Mouse (Mus musculus): ENCODE measurements around the gene Dynlrb1. TPM values are rescaled to one million over a fixed set of nuclear protein-coding genes. Genes with fewer than 3 reads are reported as not detected.
A peak's percentile ranks its signal among the peaks of the same experiment; 100 is the strongest.

Gene Dynlrb1
- polyA plus RNA-seq, 1 experiment from 2014 or later: 788 TPM

DNA sequence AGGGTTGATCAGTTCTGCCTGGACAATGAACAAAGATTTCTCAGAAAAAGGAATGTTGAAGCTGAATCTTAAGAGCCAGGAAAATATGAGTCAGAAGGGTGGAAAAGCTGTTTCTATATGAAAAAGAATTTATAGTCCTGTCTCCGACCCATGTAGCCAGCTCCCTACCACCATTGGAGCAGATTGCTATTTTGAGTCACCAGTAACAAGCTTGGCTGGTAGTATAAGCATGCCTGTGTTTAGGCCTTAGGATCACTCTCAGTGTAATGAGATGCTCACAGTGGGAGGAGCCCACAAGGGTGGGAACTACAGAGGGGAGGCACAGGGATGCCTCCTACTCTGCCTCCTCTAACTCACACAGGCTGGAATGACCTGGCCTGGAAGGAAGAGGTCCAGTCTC is 11.9 kb downstream of the Dynlrb1 start:
- Histone ChIP-seq H3K27ac (ENCODE audit: low read depth, low read length) (no peak overlapping the region), H3K4me2 (ENCODE audit: low read length) (no peak overlapping the region), H3K36me3 (ENCODE audit: control insufficient read depth, insufficient read depth, low read length) (peaks cover 66% of the 10 kb centered on the region), H3K9ac (ENCODE audit: low read depth, low read length) (no peak overlapping the region), H3K9me3 (ENCODE audit: control insufficient read depth, low read length) (no peaks in the 10 kb centered on the region), H3K27me3 (replicated peaks; ENCODE audit: control insufficient read depth, insufficient read depth, low read length) (no peaks in the 10 kb centered on the region), H3K4me3 (ENCODE audit: low read length) (no peak overlapping the region), H3K4me1 (ENCODE audit: control insufficient read depth, insufficient read depth, low read depth, low read length) (no peaks in the 10 kb centered on the region)
- WGBS: 91% methylated on average over 1 of the region's 1 CpGs
- no peak for ATAC-seq

DNA sequence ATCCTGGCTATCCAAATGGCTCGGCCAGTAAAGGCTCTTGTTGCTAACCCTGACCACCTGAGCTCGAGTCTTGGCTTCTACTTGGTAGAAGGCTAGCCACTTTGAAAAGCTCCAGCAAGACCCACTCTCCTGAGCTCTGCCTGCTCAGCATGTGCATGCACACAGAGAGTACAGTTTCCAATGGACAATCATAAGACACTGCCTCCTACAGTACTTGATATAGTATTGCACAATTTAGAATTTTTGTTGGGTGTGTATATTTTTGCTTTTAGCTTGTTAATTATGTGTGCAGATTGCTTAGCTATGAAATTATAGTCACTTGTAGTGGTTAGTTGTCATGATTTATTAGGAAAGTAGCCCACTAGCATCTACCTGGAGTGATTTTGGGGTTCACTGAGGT is 12.4 kb downstream of the Dynlrb1 start:
- Histone ChIP-seq H3K27me3 (replicated peaks; ENCODE audit: control insufficient read depth, insufficient read depth, low read length) (no peaks in the 10 kb centered on the region), H3K9ac (ENCODE audit: low read depth, low read length) (no peak overlapping the region), H3K9me3 (ENCODE audit: control insufficient read depth, low read length) (no peaks in the 10 kb centered on the region), H3K27ac (ENCODE audit: low read depth, low read length) (no peak overlapping the region), H3K4me1 (ENCODE audit: control insufficient read depth, insufficient read depth, low read depth, low read length) (no peaks in the 10 kb centered on the region), H3K4me3 (ENCODE audit: low read length) (no peak overlapping the region), H3K4me2 (ENCODE audit: low read length) (no peak overlapping the region), H3K36me3 (ENCODE audit: control insufficient read depth, insufficient read depth, low read length) (peaks cover 65% of the 10 kb centered on the region)
- ATAC-seq: no peak
- WGBS: 87% methylated on average over 2 of the region's 2 CpGs

DNA sequence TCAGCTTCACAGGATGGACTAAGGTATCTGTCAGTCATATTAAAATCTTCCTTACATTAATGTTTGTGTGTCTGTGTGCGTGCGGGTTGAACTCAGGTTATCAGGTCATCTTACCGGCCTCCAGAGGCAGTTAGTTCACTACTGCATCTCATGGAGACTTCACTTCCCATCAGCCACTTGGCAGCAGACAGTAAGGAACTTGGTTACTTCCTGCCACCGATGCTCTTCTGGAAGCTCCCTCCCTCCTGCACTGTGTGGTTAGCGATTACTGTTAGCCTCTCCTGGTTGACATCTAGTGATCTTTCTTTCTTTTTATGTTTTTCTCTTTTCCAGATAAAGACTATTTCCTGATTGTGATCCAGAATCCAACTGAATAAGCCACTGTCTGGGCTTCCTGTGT is 13.3 kb downstream of the Dynlrb1 start:
- no peak overlapping the region for H3K4me2 ChIP-seq (ENCODE audit: low read length)
- H3K9ac ChIP-seq (ENCODE audit: low read depth, low read length): no peak overlapping the region
- no peaks in the 10 kb centered on the region for H3K9me3 ChIP-seq (ENCODE audit: control insufficient read depth, low read length)
- H3K27ac ChIP-seq (ENCODE audit: low read depth, low read length): no peak overlapping the region
- H3K4me1 ChIP-seq (ENCODE audit: control insufficient read depth, insufficient read depth, low read depth, low read length): no peaks in the 10 kb centered on the region
- no peak overlapping the region for H3K4me3 ChIP-seq (ENCODE audit: low read length)
- ATAC-seq: no peak
- WGBS: 96% methylated on average over 5 of the region's 5 CpGs
- H3K36me3 ChIP-seq (ENCODE audit: control insufficient read depth, insufficient read depth, low read length): peaks cover 58% of the 10 kb centered on the region
- H3K27me3 ChIP-seq (replicated peaks; ENCODE audit: control insufficient read depth, insufficient read depth, low read length): no peaks in the 10 kb centered on the region

DNA sequence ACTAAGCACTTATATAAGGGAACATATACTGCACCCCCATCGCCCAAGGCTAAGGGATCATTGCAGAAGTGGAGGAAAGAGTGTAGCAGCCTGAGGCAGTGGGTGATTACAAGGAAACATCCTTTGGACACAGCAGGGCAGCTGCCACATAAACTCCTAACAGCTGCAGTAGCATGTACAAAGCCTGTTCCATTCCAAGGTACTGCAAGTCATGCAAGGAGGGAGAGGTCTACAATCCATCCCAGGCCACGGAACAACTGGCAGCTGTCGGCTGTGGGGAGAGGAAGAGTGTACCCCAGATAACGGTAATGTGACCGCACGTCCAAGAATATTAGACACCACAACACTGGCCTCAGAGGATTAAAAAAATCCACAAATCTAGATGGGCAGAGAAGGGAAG is 29.2 kb downstream of the Dynlrb1 start:
- Histone ChIP-seq H3K4me1 (ENCODE audit: control insufficient read depth, insufficient read depth, low read depth, low read length) (no peaks in the 10 kb centered on the region), H3K9me3 (ENCODE audit: control insufficient read depth, low read length) (no peaks in the 10 kb centered on the region), H3K27me3 (replicated peaks; ENCODE audit: control insufficient read depth, insufficient read depth, low read length) (no peaks in the 10 kb centered on the region), H3K4me2 (ENCODE audit: low read length) (no peak overlapping the region), H3K36me3 (ENCODE audit: control insufficient read depth, insufficient read depth, low read length) (no peaks in the 10 kb centered on the region), H3K9ac (ENCODE audit: low read depth, low read length) (no peak overlapping the region), H3K27ac (ENCODE audit: low read depth, low read length) (no peak overlapping the region), H3K4me3 (ENCODE audit: low read length) (no peak overlapping the region)
- WGBS: 93% methylated on average over 6 of the region's 6 CpGs
- no peak for ATAC-seq

DNA sequence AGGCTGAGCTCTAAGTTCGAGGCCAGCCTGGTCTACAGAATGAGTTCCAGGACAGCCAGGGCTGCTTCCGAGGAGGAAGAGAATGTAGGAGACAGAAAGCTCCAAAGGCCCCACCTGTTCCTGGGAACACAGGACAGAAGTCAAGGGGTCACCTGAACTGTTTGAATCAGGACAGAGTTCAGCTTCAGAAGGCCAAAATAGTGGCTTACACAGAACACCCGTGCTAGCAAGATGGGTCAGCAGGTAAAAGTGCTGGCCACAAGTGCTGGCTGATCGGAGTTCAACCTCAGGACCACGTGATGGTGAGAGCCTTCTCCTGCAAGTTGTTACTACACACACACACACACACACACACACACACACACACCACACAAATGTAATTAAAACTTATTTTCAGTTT is 30.6 kb downstream of the Dynlrb1 start:
- H3K9ac ChIP-seq (ENCODE audit: low read depth, low read length): no peak overlapping the region
- WGBS: 82% methylated on average over 5 of the region's 5 CpGs

DNA sequence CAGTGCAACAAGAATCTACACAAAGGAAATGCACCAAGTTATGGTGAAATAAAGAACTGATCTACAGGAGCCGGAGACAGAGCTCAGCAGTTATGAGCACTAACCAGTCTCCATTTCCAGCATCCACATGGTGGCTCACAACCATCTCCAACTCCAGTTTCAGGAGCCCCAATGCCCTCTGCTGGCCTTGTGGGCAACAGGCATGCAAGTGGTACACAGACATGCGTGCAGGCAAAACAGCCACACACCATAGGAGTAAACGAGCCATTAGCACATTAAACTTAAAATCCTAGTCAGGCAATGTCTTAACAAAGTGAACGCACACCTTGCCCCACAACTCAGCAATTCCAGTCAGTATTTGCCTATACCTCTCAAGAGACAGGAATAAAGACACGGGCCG is 35.6 kb downstream of the Dynlrb1 start:
- no peak overlapping the region for H3K9ac ChIP-seq (ENCODE audit: low read depth, low read length)
- WGBS: 84% methylated on average over 6 of the region's 6 CpGs
- H3K4me1 ChIP-seq (ENCODE audit: control insufficient read depth, insufficient read depth, low read depth, low read length): peaks cover under 1% of the 10 kb centered on the region
- H3K27ac ChIP-seq (ENCODE audit: low read depth, low read length): no peak overlapping the region
- H3K36me3 ChIP-seq (ENCODE audit: control insufficient read depth, insufficient read depth, low read length): no peaks in the 10 kb centered on the region
- ATAC-seq: no peak
- H3K27me3 ChIP-seq (replicated peaks; ENCODE audit: control insufficient read depth, insufficient read depth, low read length): no peaks in the 10 kb centered on the region
- H3K9me3 ChIP-seq (ENCODE audit: control insufficient read depth, low read length): no peaks in the 10 kb centered on the region
- H3K4me3 ChIP-seq (ENCODE audit: low read length): no peak overlapping the region
- H3K4me2 ChIP-seq (ENCODE audit: low read length): no peak overlapping the region

More for the DNA sequence above, 30.6 kb downstream of the Dynlrb1 start:
- ATAC-seq: no peak
- Histone ChIP-seq H3K9me3 (ENCODE audit: control insufficient read depth, low read length) (no peaks in the 10 kb centered on the region), H3K27ac (ENCODE audit: low read depth, low read length) (no peak overlapping the region), H3K4me2 (ENCODE audit: low read length) (no peak overlapping the region), H3K36me3 (ENCODE audit: control insufficient read depth, insufficient read depth, low read length) (no peaks in the 10 kb centered on the region), H3K27me3 (replicated peaks; ENCODE audit: control insufficient read depth, insufficient read depth, low read length) (no peaks in the 10 kb centered on the region), H3K4me1 (ENCODE audit: control insufficient read depth, insufficient read depth, low read depth, low read length) (no peaks in the 10 kb centered on the region), H3K4me3 (ENCODE audit: low read length) (no peak overlapping the region)

DNA sequence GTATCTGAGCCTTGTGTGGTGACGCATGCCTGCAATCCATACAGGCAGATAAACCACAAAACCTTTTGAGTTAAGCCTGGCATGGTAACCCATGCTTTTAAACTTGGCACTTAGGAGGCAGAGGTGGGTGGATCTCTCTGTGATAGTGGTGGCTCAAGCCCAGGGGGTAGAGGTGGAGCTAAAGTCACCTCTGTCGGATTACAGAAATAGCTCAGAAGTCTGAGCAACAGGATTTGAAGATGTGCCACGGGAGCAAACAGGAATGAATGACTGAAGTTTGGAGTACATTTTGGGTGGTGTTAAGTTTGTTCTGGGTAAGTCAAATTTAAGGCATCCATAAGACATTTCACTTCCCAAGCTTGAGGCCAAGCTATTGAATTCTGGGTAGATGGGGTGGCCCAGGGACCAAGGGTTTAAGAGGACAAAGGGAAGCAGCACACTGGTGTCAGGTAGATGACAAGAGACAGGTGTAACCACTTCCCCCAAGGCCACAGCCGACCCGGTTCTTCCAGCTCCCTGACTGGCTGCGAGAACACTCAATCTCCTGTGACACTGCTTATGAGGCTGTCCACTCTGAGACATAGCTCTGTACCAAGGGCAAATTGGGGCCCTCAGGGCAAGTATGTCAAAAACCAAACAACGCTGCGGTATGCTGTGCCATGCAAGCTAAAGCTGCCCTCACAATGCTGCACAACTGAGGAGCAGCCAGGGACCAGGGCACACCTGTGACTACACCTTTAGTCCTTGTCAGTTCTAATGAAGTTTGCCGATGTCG is 36.2 kb downstream of the Dynlrb1 start:
- 80% methylated on average over 10 of the region's 10 CpGs for WGBS
- H3K4me2 ChIP-seq (ENCODE audit: low read length): no peak overlapping the region
- no peak for ATAC-seq

DNA sequence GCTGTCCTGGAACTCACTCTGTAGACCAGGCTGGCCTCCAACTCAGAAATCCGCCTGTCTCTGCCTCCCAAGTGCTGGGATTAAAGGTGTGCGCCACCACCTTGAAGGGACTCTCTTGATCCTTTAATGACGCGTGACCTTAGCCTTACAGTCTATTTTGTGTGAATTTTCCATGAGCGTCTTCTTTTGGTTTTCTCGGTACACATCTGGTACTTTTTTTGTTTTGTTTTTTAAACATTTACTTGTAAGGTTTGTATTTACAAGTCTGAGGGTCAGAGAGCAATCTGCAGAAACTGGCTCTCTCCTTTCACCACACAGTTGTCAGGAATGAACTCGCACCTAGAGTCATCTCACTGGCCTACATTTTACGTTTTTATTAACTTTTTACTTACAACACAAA is 37.3 kb downstream of the Dynlrb1 start:
- Histone ChIP-seq H3K27ac (ENCODE audit: low read depth, low read length) (no peak overlapping the region), H3K9me3 (ENCODE audit: control insufficient read depth, low read length) (no peaks in the 10 kb centered on the region), H3K4me1 (ENCODE audit: control insufficient read depth, insufficient read depth, low read depth, low read length) (peaks cover 11% of the 10 kb centered on the region), H3K9ac (ENCODE audit: low read depth, low read length) (no peak overlapping the region), H3K36me3 (ENCODE audit: control insufficient read depth, insufficient read depth, low read length) (no peaks in the 10 kb centered on the region; the same call in 1 of the 2 replicates), H3K4me2 (ENCODE audit: low read length) (no peak overlapping the region), H3K4me3 (ENCODE audit: low read length) (no peak overlapping the region), H3K27me3 (replicated peaks; ENCODE audit: control insufficient read depth, insufficient read depth, low read length) (no peaks in the 10 kb centered on the region)
- no peak for ATAC-seq
- 92% methylated on average over 8 of the region's 8 CpGs for WGBS

More for the DNA sequence above, 36.2 kb downstream of the Dynlrb1 start:
- peaks cover 7% of the 10 kb centered on the region for H3K4me1 ChIP-seq (ENCODE audit: control insufficient read depth, insufficient read depth, low read depth, low read length)
- no peaks in the 10 kb centered on the region for H3K27me3 ChIP-seq (replicated peaks; ENCODE audit: control insufficient read depth, insufficient read depth, low read length)
- H3K9ac ChIP-seq (ENCODE audit: low read depth, low read length): no peak overlapping the region
- H3K9me3 ChIP-seq (ENCODE audit: control insufficient read depth, low read length): no peaks in the 10 kb centered on the region
- no peak overlapping the region for H3K27ac ChIP-seq (ENCODE audit: low read depth, low read length)
- H3K36me3 ChIP-seq (ENCODE audit: control insufficient read depth, insufficient read depth, low read length): no peaks in the 10 kb centered on the region
- H3K4me3 ChIP-seq (ENCODE audit: low read length): no peak overlapping the region

DNA sequence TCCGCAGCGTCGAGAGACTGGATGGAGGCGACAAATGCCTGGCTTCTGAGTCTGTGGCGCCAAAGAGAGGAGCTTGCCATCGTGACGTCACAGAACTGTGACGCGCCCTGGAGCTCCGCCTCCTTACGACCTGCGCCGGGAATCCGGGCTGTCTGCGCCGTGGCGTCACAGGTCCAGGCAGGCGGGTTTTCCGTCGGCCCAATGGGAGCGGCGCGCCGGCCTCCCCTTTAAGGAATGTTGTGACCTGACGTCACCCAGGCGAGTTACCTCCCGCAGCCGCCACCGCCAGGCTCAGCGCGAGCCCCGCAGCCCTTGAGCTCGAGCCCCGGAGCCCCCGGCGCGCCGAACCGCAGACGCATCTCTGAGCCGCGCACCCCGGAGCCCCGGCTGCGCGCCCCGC is 39.9 kb downstream of the Dynlrb1 start, which contains the start of gene Map1lc3a:
TSS of gene Map1lc3a (plus strand) at position 103 of the 400 bp plus-strand sequence.
- ATAC-seq: peak; percentile 96
- H3K27me3 ChIP-seq (replicated peaks; ENCODE audit: control insufficient read depth, insufficient read depth, low read length): no peaks in the 10 kb centered on the region
- peak within 1 kb of the TSS; percentile 78 for H3K4me2 ChIP-seq (ENCODE audit: low read length)
- H3K36me3 ChIP-seq (ENCODE audit: control insufficient read depth, insufficient read depth, low read length): no peaks in the 10 kb centered on the region; the same call in 1 of the 2 replicates
- peak within 1 kb of the TSS; percentile 99 for H3K9ac ChIP-seq (ENCODE audit: low read depth, low read length)
- peak within 1 kb of the TSS; percentile 92 for H3K27ac ChIP-seq (ENCODE audit: low read depth, low read length)
- H3K9me3 ChIP-seq (ENCODE audit: control insufficient read depth, low read length): no peaks in the 10 kb centered on the region
- H3K4me3 ChIP-seq (ENCODE audit: low read length): peak within 1 kb of the TSS; percentile 97
- H3K4me1 ChIP-seq (ENCODE audit: control insufficient read depth, insufficient read depth, low read depth, low read length): peaks cover 11% of the 10 kb centered on the region
- under 1% methylated on average over 44 of the region's 47 CpGs for WGBS
